Mouse (Mus musculus) lung, postnatal 36 days (tissue): ENCODE measurements at regions not wholly inside any gene's neighbourhood (a gene's known extent, or its start where the extent isn't known, plus 50 kb on each side); places are given as distances from the start of the nearest gene placed in this dataset.
A peak's percentile ranks its signal among the peaks of the same experiment; 100 is the strongest.

Experiments
- DNase-seq: peaks from one replicate; pipeline ENCODE4 v3.0.0; 2022; ENCODE audit warnings: mixed read lengths

- no peak for DNase-seq
These were observed 190.9 kb upstream of the Fat4 start for GRCm38 (mm10) chr3:38695836-38696235.

- DNase-seq, result no peak
These were observed 194.0 kb upstream of the Fat4 start for GRCm38 (mm10) chr3:38692768-38693167.

- DNase-seq, result no peak
These were observed 199.8 kb upstream of the Ankrd50 start for GRCm38 (mm10) chr3:38684247-38684991.

GRCm38 (mm10) chr3:38663670-38664494 lies 179.2 kb upstream of the Ankrd50 start:
- DNase-seq, result peak; percentile 9

- peak; percentile 8 for DNase-seq
These were observed 178.4 kb upstream of the Ankrd50 start for GRCm38 (mm10) chr3:38663023-38663422.

GRCm38 (mm10) chr3:38656790-38657189 lies 172.1 kb upstream of the Ankrd50 start:
- no peak for DNase-seq

- DNase-seq, result no peak
These were observed 169.3 kb upstream of the Ankrd50 start for GRCm38 (mm10) chr3:38653928-38654327.

GRCm38 (mm10) chr3:38652985-38653685 lies 168.5 kb upstream of the Ankrd50 start:
- no peak for DNase-seq

- DNase-seq, result no peak
These were observed 165.5 kb upstream of the Ankrd50 start for GRCm38 (mm10) chr3:38650176-38650575.

GRCm38 (mm10) chr3:38648633-38649032 lies 164.0 kb upstream of the Ankrd50 start:
- DNase-seq, result no peak

GRCm38 (mm10) chr3:38647737-38648330 lies 163.2 kb upstream of the Ankrd50 start:
- DNase-seq, result peak; percentile 16

GRCm38 (mm10) chr3:38641733-38642132 lies 157.1 kb upstream of the Ankrd50 start:
- no peak for DNase-seq

- no peak for DNase-seq
These were observed 152.2 kb upstream of the Ankrd50 start for GRCm38 (mm10) chr3:38636806-38637205.

GRCm38 (mm10) chr3:38633347-38633746 lies 148.7 kb upstream of the Ankrd50 start:
- no peak for DNase-seq

GRCm38 (mm10) chr3:38625575-38626184 lies 141.0 kb upstream of the Ankrd50 start:
- DNase-seq, result no peak

GRCm38 (mm10) chr3:38617989-38618388 lies 133.3 kb upstream of the Ankrd50 start:
- DNase-seq, result no peak

- no peak for DNase-seq
These were observed 132.6 kb upstream of the Ankrd50 start for GRCm38 (mm10) chr3:38617217-38617616.

GRCm38 (mm10) chr3:38613706-38614105 lies 129.1 kb upstream of the Ankrd50 start:
- DNase-seq, result no peak

- no peak for DNase-seq
These were observed 106.9 kb upstream of the Ankrd50 start for GRCm38 (mm10) chr3:38591531-38591930.

GRCm38 (mm10) chr3:38588966-38589365 lies 104.3 kb upstream of the Ankrd50 start:
- no peak for DNase-seq

GRCm38 (mm10) chr3:38585509-38585908 lies 100.9 kb upstream of the Ankrd50 start:
- no peak for DNase-seq

- no peak for DNase-seq
These were observed 95.1 kb upstream of the Ankrd50 start for GRCm38 (mm10) chr3:38579781-38580180.
